Mouse (Mus musculus) forebrain, embryonic 13.5 days (tissue): ENCODE measurements at regions not wholly inside any gene's neighbourhood (a gene's known extent, or its start where the extent isn't known, plus 50 kb on each side); places are given as distances from the start of the nearest gene placed in this dataset.

ENCODE experiments used
- ATAC-seq: fragments of 200-750 bp; cut with Nextera tagmentation; 2 replicates; pipeline ENCODE4 v1.8.0; 2017
- H3K27ac ChIP-seq: fragments of 300-500 bp; sonication (generic); 2 replicates; pipeline ENCODE4 v1.5.1; 2015; ENCODE audit warnings: inconsistent platforms, mild to moderate bottlenecking, moderate library complexity
- H3K27me3 ChIP-seq: fragments of 300-500 bp; sonication (generic); 2 replicates; pipeline ENCODE4 v1.6.1; 2015; ENCODE audit warnings: mild to moderate bottlenecking, inconsistent platforms
- H3K36me3 ChIP-seq: fragments of 300-500 bp; sonication (generic); 2 replicates; pipeline ENCODE4 v1.6.1; 2015; ENCODE audit warnings: mild to moderate bottlenecking, inconsistent platforms; ENCODE audit not compliant: poor library complexity, severe bottlenecking
- H3K4me1 ChIP-seq: fragments of 300-500 bp; sonication (generic); 2 replicates; pipeline ENCODE4 v1.6.1; 2015; ENCODE audit warnings: inconsistent platforms
- H3K4me2 ChIP-seq: fragments of 300-500 bp; sonication (generic); 2 replicates; pipeline ENCODE4 v1.6.1; 2015; ENCODE audit warnings: inconsistent platforms, mild to moderate bottlenecking, moderate library complexity
- H3K4me3 ChIP-seq: fragments of 300-500 bp; sonication (generic); 2 replicates; pipeline ENCODE4 v1.5.1; 2015; ENCODE audit warnings: mild to moderate bottlenecking, inconsistent platforms
- H3K9ac ChIP-seq: fragments of 300-500 bp; sonication (generic); 2 replicates; pipeline ENCODE4 v1.6.1; 2015; ENCODE audit warnings: mild to moderate bottlenecking, inconsistent platforms
- H3K9me3 ChIP-seq: fragments of 300-500 bp; sonication (generic); replicated peaks from 2 replicates; pipeline ENCODE4 v1.6.1; 2016; ENCODE audit warnings: inconsistent platforms
- WGBS: fragments of 180-500 bp; shearing (Covaris S2); methylation state at CpG from one replicate; pipeline ENCODE4 v1.1.7; 2015; 5-methylcytosine and 5-hydroxymethylcytosine counted together

GRCm38 (mm10) chr6:133904501-133904900, 50.9 kb upstream of the Kap start:
- WGBS, result 29% methylated on average over 5 of the region's 5 CpGs
- Histone ChIP-seq H3K4me1 (no peaks in the 10 kb centered on the region), H3K27ac (no peak overlapping the region), H3K36me3 (no peaks in the 10 kb centered on the region), H3K4me2 (no peak overlapping the region), H3K9me3 (no peaks in the 10 kb centered on the region), H3K9ac (no peak overlapping the region), H3K4me3 (no peak overlapping the region), H3K27me3 (no peaks in the 10 kb centered on the region)
- ATAC-seq, result 0 out of 2 replicates have a peak, but pooled peaks have one; percentile 27

- Histone ChIP-seq H3K4me1 (no peaks in the 10 kb centered on the region), H3K27me3 (no peaks in the 10 kb centered on the region), H3K9me3 (no peaks in the 10 kb centered on the region), H3K4me2 (no peak overlapping the region), H3K9ac (no peak overlapping the region), H3K27ac (no peak overlapping the region), H3K36me3 (no peaks in the 10 kb centered on the region), H3K4me3 (no peak overlapping the region)
- ATAC-seq, result no peak
- WGBS, result 97% methylated on average over 7 of the region's 7 CpGs
Measured at GRCm38 (mm10) chr6:133934667-133935066, 81.1 kb upstream of the Kap start.

DNA sequence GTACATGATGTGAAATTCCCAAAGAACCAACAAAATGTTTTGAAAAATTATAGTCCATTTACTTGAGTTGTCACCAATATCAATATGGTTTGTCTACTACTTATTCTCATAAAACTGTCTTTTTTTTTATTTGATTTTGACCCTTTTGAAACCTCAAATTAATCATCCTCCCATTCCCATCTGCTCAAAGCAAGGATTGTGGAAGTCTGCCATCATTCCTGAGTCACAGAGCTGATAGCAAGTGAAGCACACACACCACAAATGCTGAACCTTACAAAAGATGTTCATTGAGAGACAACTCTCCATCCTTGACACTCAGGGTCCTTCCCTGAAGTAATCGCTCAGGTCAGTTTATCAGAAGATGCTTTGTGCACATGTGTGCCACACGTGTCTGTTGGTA, 82.1 kb upstream of the Kap start:
- H3K4me1 ChIP-seq, result no peaks in the 10 kb centered on the region
- ATAC-seq, result no peak
- no peaks in the 10 kb centered on the region for H3K36me3 ChIP-seq
- no peak overlapping the region for H3K4me2 ChIP-seq
- H3K27ac ChIP-seq, result no peak overlapping the region
- WGBS, result 95% methylated on average over 2 of the region's 2 CpGs
- no peaks in the 10 kb centered on the region for H3K27me3 ChIP-seq
- no peak overlapping the region for H3K4me3 ChIP-seq
- H3K9ac ChIP-seq, result no peak overlapping the region
- no peaks in the 10 kb centered on the region for H3K9me3 ChIP-seq

DNA sequence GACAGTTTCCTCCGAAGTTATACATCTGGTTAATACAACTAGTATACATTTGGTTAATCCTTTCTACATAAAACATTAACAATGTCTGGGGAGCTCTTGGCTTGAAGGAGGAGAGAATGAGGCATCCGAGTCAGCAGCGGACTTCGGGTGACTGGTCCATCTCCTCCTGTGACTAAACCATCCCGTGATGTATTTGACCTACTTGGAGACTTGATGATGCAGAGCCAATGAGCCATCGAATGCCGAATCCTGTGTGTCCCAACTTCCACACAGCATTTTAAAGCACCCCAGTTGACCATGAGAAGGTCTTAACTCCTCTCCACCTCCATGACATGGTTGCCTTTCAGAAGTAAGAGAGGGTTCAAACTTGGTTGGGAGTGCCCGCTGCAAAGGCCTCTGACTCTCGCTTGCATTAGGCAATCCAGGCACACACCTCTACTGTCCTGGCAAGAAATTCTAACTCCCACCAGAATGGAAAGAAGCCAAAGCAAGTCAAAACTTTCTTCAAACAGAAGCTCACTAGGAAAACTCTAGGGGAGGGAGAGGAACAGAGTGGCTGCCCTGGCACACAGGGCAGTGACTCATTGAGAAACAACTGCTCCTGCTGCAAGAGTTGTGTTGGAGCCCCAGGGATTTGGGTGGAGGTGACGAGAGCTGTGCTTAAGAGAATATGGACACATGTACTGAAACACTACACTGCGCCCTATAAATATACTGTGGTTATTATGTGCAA, 75.4 kb upstream of the Etv6 start:
- no peaks in the 10 kb centered on the region for H3K36me3 ChIP-seq
- H3K27me3 ChIP-seq, result no peaks in the 10 kb centered on the region
- 0 out of 2 replicates have a peak, but pooled peaks have one; percentile 41 for ATAC-seq
- no peak overlapping the region for H3K9ac ChIP-seq
- no peaks in the 10 kb centered on the region for H3K9me3 ChIP-seq
- H3K4me1 ChIP-seq, result no peaks in the 10 kb centered on the region
- H3K4me3 ChIP-seq, result no peak overlapping the region
- H3K27ac ChIP-seq, result no peak overlapping the region
- no peak overlapping the region for H3K4me2 ChIP-seq
- 85% methylated on average over 11 of the region's 11 CpGs for WGBS

DNA sequence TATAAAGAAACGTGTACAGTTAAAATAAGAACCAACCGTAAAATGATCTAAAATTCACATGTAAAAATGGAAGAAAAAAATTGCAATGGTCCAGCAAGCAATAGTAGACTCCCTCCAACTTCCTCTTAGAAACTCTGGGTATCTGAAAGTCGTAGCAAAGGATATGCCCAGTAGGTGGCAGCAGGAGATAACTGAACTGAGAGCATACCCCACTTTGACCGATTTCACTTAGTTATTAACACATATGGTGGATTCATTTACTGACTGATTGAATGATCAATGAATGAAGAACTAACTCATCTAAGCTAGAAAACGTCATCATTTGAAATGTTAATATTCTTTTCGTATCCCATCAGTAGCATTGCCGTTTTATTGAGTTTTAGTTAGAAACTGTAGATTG, 74.8 kb upstream of the Etv6 start:
- no peaks in the 10 kb centered on the region for H3K9me3 ChIP-seq
- no peak overlapping the region for H3K9ac ChIP-seq
- H3K27ac ChIP-seq, result no peak overlapping the region
- H3K4me2 ChIP-seq, result no peak overlapping the region
- no peaks in the 10 kb centered on the region for H3K36me3 ChIP-seq
- ATAC-seq, result peak; percentile 70
- WGBS, result 29% methylated on average over 7 of the region's 7 CpGs
- no peaks in the 10 kb centered on the region for H3K27me3 ChIP-seq
- no peaks in the 10 kb centered on the region for H3K4me1 ChIP-seq
- no peak overlapping the region for H3K4me3 ChIP-seq

GRCm38 (mm10) chr6:133962641-133963040, 72.9 kb upstream of the Etv6 start:
- no peaks in the 10 kb centered on the region for H3K27me3 ChIP-seq
- H3K4me2 ChIP-seq, result no peak overlapping the region
- no peaks in the 10 kb centered on the region for H3K36me3 ChIP-seq
- H3K4me3 ChIP-seq, result no peak overlapping the region
- H3K9ac ChIP-seq, result no peak overlapping the region
- H3K27ac ChIP-seq, result no peak overlapping the region
- H3K4me1 ChIP-seq, result no peaks in the 10 kb centered on the region
- WGBS, result 90% methylated on average over 5 of the region's 5 CpGs
- no peaks in the 10 kb centered on the region for H3K9me3 ChIP-seq
- no peak for ATAC-seq

DNA sequence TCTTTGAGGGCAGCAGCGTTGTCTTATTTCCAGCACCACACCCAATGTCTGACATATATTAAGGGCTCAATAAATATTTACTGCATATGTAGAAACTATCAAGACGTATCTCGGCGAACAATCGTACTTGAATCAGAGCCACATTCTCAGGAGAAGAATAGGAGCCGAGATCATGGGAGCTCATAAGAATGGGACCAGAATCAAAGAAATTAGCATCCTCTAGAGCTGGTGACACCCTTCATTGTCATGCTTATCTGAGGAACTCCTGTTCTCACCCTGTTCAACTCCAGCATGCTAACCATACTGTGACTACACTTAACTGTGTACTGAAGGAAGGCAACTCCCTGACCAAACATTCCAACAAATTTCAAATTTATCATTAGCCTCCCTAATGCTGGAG, 72.2 kb upstream of the Etv6 start:
- H3K27me3 ChIP-seq, result no peaks in the 10 kb centered on the region
- no peaks in the 10 kb centered on the region for H3K9me3 ChIP-seq
- no peak overlapping the region for H3K9ac ChIP-seq
- no peak overlapping the region for H3K4me2 ChIP-seq
- no peak overlapping the region for H3K4me3 ChIP-seq
- H3K36me3 ChIP-seq, result no peaks in the 10 kb centered on the region
- H3K4me1 ChIP-seq, result no peaks in the 10 kb centered on the region
- 89% methylated on average over 6 of the region's 6 CpGs for WGBS
- ATAC-seq, result no peak
- H3K27ac ChIP-seq, result no peak overlapping the region

GRCm38 (mm10) chr6:133967286-133967685, 68.2 kb upstream of the Etv6 start:
- H3K4me2 ChIP-seq, result no peak overlapping the region
- ATAC-seq, result no peak
- WGBS, result 95% methylated on average over 3 of the region's 3 CpGs
- no peak overlapping the region for H3K4me3 ChIP-seq
- H3K27me3 ChIP-seq, result no peaks in the 10 kb centered on the region
- no peaks in the 10 kb centered on the region for H3K9me3 ChIP-seq
- H3K36me3 ChIP-seq, result no peaks in the 10 kb centered on the region
- H3K4me1 ChIP-seq, result no peaks in the 10 kb centered on the region
- H3K9ac ChIP-seq, result no peak overlapping the region
- H3K27ac ChIP-seq, result no peak overlapping the region

DNA sequence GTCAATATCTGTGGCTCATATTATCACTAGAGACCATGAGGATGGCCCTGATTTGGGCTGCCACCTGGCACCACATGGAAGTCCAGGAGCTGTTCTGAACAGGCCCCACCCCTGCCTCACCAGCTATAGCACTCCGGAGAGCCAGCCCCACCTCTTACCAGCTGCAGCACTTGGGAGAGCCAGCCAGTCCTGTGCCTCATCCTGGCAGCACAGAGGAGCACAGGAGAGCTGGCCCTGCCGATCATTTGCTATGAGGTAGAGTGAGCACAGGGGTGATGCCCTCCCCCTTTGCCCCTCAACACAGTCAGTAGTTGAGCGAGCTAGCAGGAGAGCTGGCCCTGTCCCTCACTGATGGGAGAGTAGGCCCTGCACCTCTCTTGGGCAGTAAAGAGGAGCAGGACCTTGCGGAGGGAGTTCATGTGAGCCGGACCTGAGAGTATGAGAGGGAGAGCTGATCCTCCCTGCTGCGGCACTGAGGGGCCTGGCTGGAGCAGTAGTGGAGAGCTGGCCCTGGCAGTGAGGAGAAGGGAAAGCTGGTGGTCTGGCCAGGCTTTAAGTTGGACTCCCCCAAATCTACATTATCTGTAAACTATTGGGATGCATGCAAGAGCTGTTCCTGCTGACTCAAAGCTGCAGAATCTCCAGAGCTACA, 63.3 kb upstream of the Etv6 start:
- H3K4me2 ChIP-seq, result no peak overlapping the region
- no peaks in the 10 kb centered on the region for H3K9me3 ChIP-seq
- 71% methylated on average over 6 of the region's 6 CpGs for WGBS
- no peak overlapping the region for H3K27ac ChIP-seq
- no peaks in the 10 kb centered on the region for H3K27me3 ChIP-seq
- H3K9ac ChIP-seq, result no peak overlapping the region
- H3K36me3 ChIP-seq, result no peaks in the 10 kb centered on the region
- H3K4me1 ChIP-seq, result no peaks in the 10 kb centered on the region
- H3K4me3 ChIP-seq, result no peak overlapping the region
- ATAC-seq, result no peak

DNA sequence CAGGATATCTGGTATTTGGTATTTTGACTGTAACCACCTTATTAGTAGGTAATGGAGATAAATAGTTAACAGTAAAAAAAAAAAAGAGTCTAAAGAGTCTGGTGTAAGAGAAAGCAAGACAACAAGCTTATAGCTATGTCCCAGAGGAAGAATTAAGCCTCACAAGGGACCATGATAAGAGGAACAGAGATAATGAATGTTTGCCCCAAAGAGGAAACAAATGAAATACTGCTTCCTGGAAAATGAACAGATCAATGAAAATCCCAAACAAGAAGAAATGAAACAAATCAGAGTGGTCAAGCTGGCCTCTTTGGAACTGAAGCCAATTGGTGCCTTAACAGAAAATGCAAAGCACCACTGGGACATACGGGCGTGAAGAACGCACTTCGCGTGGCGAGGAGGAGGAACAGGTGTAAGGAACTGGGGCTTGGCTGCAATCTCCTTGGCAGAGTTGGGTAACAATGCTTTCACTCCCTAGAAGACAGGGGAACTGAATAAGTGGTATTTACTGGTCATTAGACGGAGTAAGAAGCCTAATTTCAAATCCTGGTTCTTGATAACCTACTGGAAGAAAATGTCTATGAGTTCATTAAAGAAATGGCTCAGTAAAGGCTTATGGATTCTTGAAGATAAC, 62.2 kb upstream of the Etv6 start:
- H3K4me1 ChIP-seq, result no peaks in the 10 kb centered on the region
- H3K36me3 ChIP-seq, result no peaks in the 10 kb centered on the region
- no peak overlapping the region for H3K4me3 ChIP-seq
- H3K9ac ChIP-seq, result no peak overlapping the region
- H3K27me3 ChIP-seq, result no peaks in the 10 kb centered on the region
- no peaks in the 10 kb centered on the region for H3K9me3 ChIP-seq
- 94% methylated on average over 7 of the region's 7 CpGs for WGBS
- no peak for ATAC-seq
- no peak overlapping the region for H3K27ac ChIP-seq
- no peak overlapping the region for H3K4me2 ChIP-seq

DNA sequence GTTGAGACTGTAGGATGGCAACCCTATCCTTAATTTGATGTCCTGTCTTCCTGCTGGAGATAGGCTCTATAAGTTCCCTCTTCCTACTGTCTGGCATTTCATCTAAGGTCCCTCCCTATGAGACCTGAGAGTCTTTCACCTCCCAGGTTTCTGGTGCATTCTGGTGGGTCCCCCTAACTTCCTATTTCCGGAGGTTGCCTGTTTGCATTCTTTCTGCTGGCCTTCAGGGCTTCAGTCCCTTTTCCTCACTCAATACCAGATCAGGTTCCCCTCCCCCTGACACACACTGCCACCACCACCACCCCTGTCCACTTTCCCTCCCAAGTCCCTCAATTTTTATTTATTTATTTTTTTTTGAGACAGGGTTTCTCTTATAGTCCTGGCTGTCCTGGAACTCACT, 59.5 kb upstream of the Etv6 start:
- no peak overlapping the region for H3K4me2 ChIP-seq

GRCm38 (mm10) chr6:133976854-133977253, 58.6 kb upstream of the Etv6 start:
- H3K4me2 ChIP-seq, result no peak overlapping the region
- no peak overlapping the region for H3K4me3 ChIP-seq
- 75% methylated on average over 6 of the region's 6 CpGs for WGBS
- no peaks in the 10 kb centered on the region for H3K4me1 ChIP-seq
- no peaks in the 10 kb centered on the region for H3K9me3 ChIP-seq
- H3K36me3 ChIP-seq, result no peaks in the 10 kb centered on the region
- H3K27ac ChIP-seq, result no peak overlapping the region
- no peaks in the 10 kb centered on the region for H3K27me3 ChIP-seq
- no peak for ATAC-seq
- H3K9ac ChIP-seq, result no peak overlapping the region

More for the DNA sequence above, 59.5 kb upstream of the Etv6 start:
- Histone ChIP-seq H3K27ac (no peak overlapping the region), H3K9me3 (no peaks in the 10 kb centered on the region), H3K4me3 (no peak overlapping the region), H3K27me3 (no peaks in the 10 kb centered on the region), H3K9ac (no peak overlapping the region), H3K4me1 (no peaks in the 10 kb centered on the region), H3K36me3 (no peaks in the 10 kb centered on the region)
- ATAC-seq, result no peak
- WGBS, result 100% methylated on average over 1 of the region's 1 CpGs
